Mouse (Mus musculus): ENCODE measurements around the gene Rhoh. TPM values are rescaled to one million over a fixed set of nuclear protein-coding genes. Genes with fewer than 3 reads are reported as not detected.
A peak's percentile ranks its signal among the peaks of the same experiment; 100 is the strongest.

Gene Rhoh
- polyA plus RNA-seq, 1 experiment: 3.2 TPM

DNA sequence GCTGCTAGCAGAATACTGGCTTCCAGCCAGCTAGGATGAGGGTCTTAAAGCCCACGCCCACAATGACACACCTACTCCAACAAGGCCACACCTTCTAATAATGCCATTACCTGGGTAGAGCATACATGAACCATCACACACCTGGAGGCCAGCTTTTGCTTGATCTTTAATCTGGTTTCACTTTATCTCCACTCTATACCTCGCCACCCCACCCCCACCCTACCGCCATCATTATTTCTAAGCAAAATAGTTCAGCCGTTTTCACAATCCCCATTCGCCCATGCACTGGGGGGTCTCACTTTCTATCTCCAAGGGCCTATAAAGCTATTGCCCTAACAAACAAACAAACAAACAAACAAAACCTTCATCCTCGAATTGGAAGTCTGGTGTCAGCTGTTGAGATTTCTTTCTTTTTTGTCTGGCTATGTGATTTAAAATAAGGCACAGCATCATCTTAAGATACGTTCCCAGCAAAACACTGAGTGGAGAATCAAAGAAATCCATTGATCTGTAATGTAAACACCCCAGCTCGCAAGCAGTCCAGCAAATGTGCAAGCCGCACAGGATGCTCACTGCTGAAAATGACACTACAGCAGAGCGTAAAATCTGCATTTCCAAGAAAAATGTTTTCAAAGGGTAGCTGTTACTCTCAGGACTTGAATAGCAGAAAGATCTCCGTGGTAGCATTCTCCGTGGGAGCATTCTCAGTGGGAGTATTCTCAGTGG is 59.9 kb downstream of the Rhoh start:
- Histone ChIP-seq H3K27me3 (ENCODE audit: control insufficient read depth, insufficient read depth, low read length) (no peaks in the 10 kb centered on the region), H3K4me1 (ENCODE audit: control insufficient read depth, insufficient read depth, insufficient read length, low read length) (peaks cover 2% of the 10 kb centered on the region; the same call in 1 of the 2 replicates), H3K27ac (ENCODE audit: insufficient read depth, low read depth, low read length) (no peak overlapping the region), H3K4me3 (ENCODE audit: low read depth, low read length) (no peak overlapping the region), H3K36me3 (ENCODE audit: control insufficient read depth, insufficient read depth, low read length) (no peaks in the 10 kb centered on the region)
- WGBS: 71% methylated on average over 12 of the region's 12 CpGs
- TF ChIP-seq CTCF (IDR thresholded peaks at IDR 0.05; ENCODE audit: extremely low read depth, insufficient read length, insufficient replicate concordance, low read depth, low read length) (no peak), POLR2A (IDR thresholded peaks at IDR 0.05; ENCODE audit: low read depth, low read length) (no peak)

GRCm38 (mm10) chr5:65921477-65922138 is 60.6 kb downstream of the Rhoh start:
- peaks cover 2% of the 10 kb centered on the region; the same call in 1 of the 2 replicates for H3K4me1 ChIP-seq (ENCODE audit: control insufficient read depth, insufficient read depth, insufficient read length, low read length)
- no peak for TF ChIP-seq POLR2A (IDR thresholded peaks at IDR 0.05; ENCODE audit: low read depth, low read length)
- TF ChIP-seq CTCF (IDR thresholded peaks at IDR 0.05; ENCODE audit: extremely low read depth, insufficient read length, insufficient replicate concordance, low read depth, low read length): no peak
- H3K27me3 ChIP-seq (ENCODE audit: control insufficient read depth, insufficient read depth, low read length): no peaks in the 10 kb centered on the region
- no peak overlapping the region for H3K4me3 ChIP-seq (ENCODE audit: low read depth, low read length)
- no peaks in the 10 kb centered on the region for H3K36me3 ChIP-seq (ENCODE audit: control insufficient read depth, insufficient read depth, low read length)
- H3K27ac ChIP-seq (ENCODE audit: insufficient read depth, low read depth, low read length): no peak overlapping the region
- WGBS: 61% methylated on average over 9 of the region's 9 CpGs

- WGBS: 85% methylated on average over 6 of the region's 6 CpGs
- Histone ChIP-seq H3K36me3 (ENCODE audit: control insufficient read depth, insufficient read depth, low read length) (no peaks in the 10 kb centered on the region), H3K27ac (ENCODE audit: insufficient read depth, low read depth, low read length) (no peak overlapping the region), H3K4me3 (ENCODE audit: low read depth, low read length) (no peak overlapping the region), H3K4me1 (ENCODE audit: control insufficient read depth, insufficient read depth, insufficient read length, low read length) (peaks cover 4% of the 10 kb centered on the region; the same call in 1 of the 2 replicates), H3K27me3 (ENCODE audit: control insufficient read depth, insufficient read depth, low read length) (no peaks in the 10 kb centered on the region)
- TF ChIP-seq CTCF (IDR thresholded peaks at IDR 0.05; ENCODE audit: extremely low read depth, insufficient read length, insufficient replicate concordance, low read depth, low read length): no peak
- no peak for TF ChIP-seq POLR2A (IDR thresholded peaks at IDR 0.05; ENCODE audit: low read depth, low read length)
These were observed 65.7 kb downstream of the Rhoh start for GRCm38 (mm10) chr5:65926666-65927065.

- H3K4me1 ChIP-seq (ENCODE audit: control insufficient read depth, insufficient read depth, insufficient read length, low read length): peaks cover 4% of the 10 kb centered on the region; the same call in 1 of the 2 replicates
These were observed 68.1 kb downstream of the Rhoh start for GRCm38 (mm10) chr5:65929162-65929561.

GRCm38 (mm10) chr5:65930171-65930570 is 69.2 kb downstream of the Rhoh start:
- 57% methylated on average over 4 of the region's 4 CpGs for WGBS
- Histone ChIP-seq H3K36me3 (ENCODE audit: control insufficient read depth, insufficient read depth, low read length) (no peaks in the 10 kb centered on the region), H3K27ac (ENCODE audit: insufficient read depth, low read depth, low read length) (peak overlapping the region; percentile 29; the same call in 1 of the 2 replicates), H3K4me3 (ENCODE audit: low read depth, low read length) (no peak overlapping the region), H3K4me1 (ENCODE audit: control insufficient read depth, insufficient read depth, insufficient read length, low read length) (peaks cover 4% of the 10 kb centered on the region; the same call in 1 of the 2 replicates), H3K27me3 (ENCODE audit: control insufficient read depth, insufficient read depth, low read length) (no peaks in the 10 kb centered on the region)
- TF ChIP-seq POLR2A (IDR thresholded peaks at IDR 0.05; ENCODE audit: low read depth, low read length): no peak
- TF ChIP-seq CTCF (IDR thresholded peaks at IDR 0.05; ENCODE audit: extremely low read depth, insufficient read length, insufficient replicate concordance, low read depth, low read length): no peak

More at GRCm38 (mm10) chr5:65929162-65929561, 68.1 kb downstream of the Rhoh start:
- Histone ChIP-seq H3K4me3 (ENCODE audit: low read depth, low read length) (no peak overlapping the region), H3K27ac (ENCODE audit: insufficient read depth, low read depth, low read length) (peak overlapping the region; percentile 17; the same call in 1 of the 2 replicates), H3K36me3 (ENCODE audit: control insufficient read depth, insufficient read depth, low read length) (no peaks in the 10 kb centered on the region), H3K27me3 (ENCODE audit: control insufficient read depth, insufficient read depth, low read length) (no peaks in the 10 kb centered on the region)
- TF ChIP-seq POLR2A (IDR thresholded peaks at IDR 0.05; ENCODE audit: low read depth, low read length) (no peak), CTCF (IDR thresholded peaks at IDR 0.05; ENCODE audit: extremely low read depth, insufficient read length, insufficient replicate concordance, low read depth, low read length) (no peak)
- WGBS: 66% methylated on average over 7 of the region's 7 CpGs

GRCm38 (mm10) chr5:65933258-65933657 is 72.2 kb downstream of the Rhoh start:
- Histone ChIP-seq H3K4me3 (ENCODE audit: low read depth, low read length) (no peak overlapping the region), H3K27ac (ENCODE audit: insufficient read depth, low read depth, low read length) (no peak overlapping the region), H3K4me1 (ENCODE audit: control insufficient read depth, insufficient read depth, insufficient read length, low read length) (peaks cover 4% of the 10 kb centered on the region; the same call in 1 of the 2 replicates), H3K27me3 (ENCODE audit: control insufficient read depth, insufficient read depth, low read length) (no peaks in the 10 kb centered on the region), H3K36me3 (ENCODE audit: control insufficient read depth, insufficient read depth, low read length) (no peaks in the 10 kb centered on the region)
- 88% methylated on average over 4 of the region's 4 CpGs for WGBS
- no peak for TF ChIP-seq CTCF (IDR thresholded peaks at IDR 0.05; ENCODE audit: extremely low read depth, insufficient read length, insufficient replicate concordance, low read depth, low read length)
- TF ChIP-seq POLR2A (IDR thresholded peaks at IDR 0.05; ENCODE audit: low read depth, low read length): no peak

GRCm38 (mm10) chr5:65933764-65934163 is 72.8 kb downstream of the Rhoh start:
- Histone ChIP-seq H3K27ac (ENCODE audit: insufficient read depth, low read depth, low read length) (no peak overlapping the region), H3K36me3 (ENCODE audit: control insufficient read depth, insufficient read depth, low read length) (no peaks in the 10 kb centered on the region), H3K27me3 (ENCODE audit: control insufficient read depth, insufficient read depth, low read length) (no peaks in the 10 kb centered on the region), H3K4me3 (ENCODE audit: low read depth, low read length) (no peak overlapping the region), H3K4me1 (ENCODE audit: control insufficient read depth, insufficient read depth, insufficient read length, low read length) (peaks cover 4% of the 10 kb centered on the region; the same call in 1 of the 2 replicates)
- no peak for TF ChIP-seq CTCF (IDR thresholded peaks at IDR 0.05; ENCODE audit: extremely low read depth, insufficient read length, insufficient replicate concordance, low read depth, low read length)
- TF ChIP-seq POLR2A (IDR thresholded peaks at IDR 0.05; ENCODE audit: low read depth, low read length): no peak
- 89% methylated on average over 2 of the region's 2 CpGs for WGBS
